Mouse (Mus musculus): Measurements from ENCODE around the gene Tdg. TPM values are rescaled to one million over a fixed set of nuclear protein-coding genes. Genes with fewer than 3 reads are reported as not detected.
A peak's percentile ranks its signal among the peaks of the same experiment; 100 is the strongest.
"Not testable (repeated sequence)": the region's sequence is repeated elsewhere in the genome, so short reads cannot be mapped to it uniquely, and the experiment has no call there.

Gene Tdg
- 45.7 and 46.5 TPM in 2 replicates for polyA plus RNA-seq (2015; fragmentation: Nextera tagmentation; extraction: Ambion mirVana)

- peak within 1 kb of the TSS; percentile 91 for H3K27ac ChIP-seq (ENCODE audit: low read length)
- ATAC-seq = peak; percentile 99
- not testable (repeated sequence) for H3K36me3 ChIP-seq (ENCODE audit: insufficient read depth, low read length); H3K4me1 ChIP-seq (ENCODE audit: insufficient read depth, low read depth, low read length); H3K27me3 ChIP-seq (replicated peaks; ENCODE audit: insufficient read depth, low read length); H3K9me3 ChIP-seq (ENCODE audit: low read length)
- 0% methylated on average over 37 of the region's 78 CpGs for WGBS
- peak within 1 kb of the TSS; percentile 79 for H3K4me2 ChIP-seq (replicated peaks; ENCODE audit: low read depth, low read length)
- H3K9ac ChIP-seq (replicated peaks; ENCODE audit: low read depth) = peak within 1 kb of the TSS; percentile 61
- peak; percentile 97 for DNase-seq (ENCODE audit: low spot score)
- peak within 1 kb of the TSS; percentile 65 for H3K4me3 ChIP-seq (ENCODE audit: low read depth, low read length)
Observed at GRCm38 (mm10) chr10:82629586-82630255, at the start of gene Tdg. Tdg (plus strand) TSS chr10:82629828.

GRCm38 (mm10) chr10:82589673-82590072, 40.0 kb upstream of the Tdg start:
- H3K4me3 ChIP-seq (ENCODE audit: low read depth, low read length); H3K27ac ChIP-seq (ENCODE audit: low read length); H3K4me2 ChIP-seq (replicated peaks; ENCODE audit: low read depth, low read length); ATAC-seq; H3K9ac ChIP-seq (replicated peaks; ENCODE audit: low read depth); H3K9me3 ChIP-seq (ENCODE audit: low read length); H3K36me3 ChIP-seq (ENCODE audit: insufficient read depth, low read length); H3K27me3 ChIP-seq (replicated peaks; ENCODE audit: insufficient read depth, low read length); H3K4me1 ChIP-seq (ENCODE audit: insufficient read depth, low read depth, low read length); DNase-seq (ENCODE audit: low spot score): not testable (repeated sequence)
- 81% methylated on average over 9 of the region's 9 CpGs for WGBS

- not testable (repeated sequence) for ATAC-seq; H3K27ac ChIP-seq (ENCODE audit: low read length); H3K27me3 ChIP-seq (replicated peaks; ENCODE audit: insufficient read depth, low read length); H3K9ac ChIP-seq (replicated peaks; ENCODE audit: low read depth); H3K9me3 ChIP-seq (ENCODE audit: low read length); H3K36me3 ChIP-seq (ENCODE audit: insufficient read depth, low read length); DNase-seq (ENCODE audit: low spot score); H3K4me1 ChIP-seq (ENCODE audit: insufficient read depth, low read depth, low read length); H3K4me3 ChIP-seq (ENCODE audit: low read depth, low read length); H3K4me2 ChIP-seq (replicated peaks; ENCODE audit: low read depth, low read length)
- WGBS = 60% methylated on average over 4 of the region's 4 CpGs
Observed at GRCm38 (mm10) chr10:82594421-82594820, 35.2 kb upstream of the Tdg start.

- Histone ChIP-seq H3K27ac (ENCODE audit: low read length) (no peak overlapping the region), H3K36me3 (ENCODE audit: insufficient read depth, low read length) (no peaks in the 10 kb centered on the region), H3K9ac (replicated peaks; ENCODE audit: low read depth) (peak overlapping the region; percentile 46), H3K27me3 (replicated peaks; ENCODE audit: insufficient read depth, low read length) (no peaks in the 10 kb centered on the region), H3K4me3 (ENCODE audit: low read depth, low read length) (peak overlapping the region; percentile 62), H3K4me2 (replicated peaks; ENCODE audit: low read depth, low read length) (peak overlapping the region; percentile 63), H3K4me1 (ENCODE audit: insufficient read depth, low read depth, low read length) (no peaks in the 10 kb centered on the region), H3K9me3 (ENCODE audit: low read length) (no peaks in the 10 kb centered on the region)
- ATAC-seq (no peak), DNase-seq (ENCODE audit: low spot score) (no peak)
- 18% methylated on average over 9 of the region's 9 CpGs for WGBS
- TF ChIP-seq EP300 (IDR thresholded peaks at IDR 0.05) (no peak), CTCF (IDR thresholded peaks at IDR 0.05) (no peak)
Observed at GRCm38 (mm10) chr10:82622235-82622634, 7.4 kb upstream of the Tdg start.

GRCm38 (mm10) chr10:82622671-82623552, 6.7 kb upstream of the Tdg start, which contains the start of gene 1190007I07Rik:
1190007I07Rik (minus strand) TSS chr10:82623228.
- ATAC-seq = peak; percentile 94

GRCm38 (mm10) chr10:82623553-82623932, 6.1 kb upstream of the Tdg start:
- 0 out of 2 replicates have a peak, but pooled peaks have one; percentile 6 for ATAC-seq
- 2% methylated on average over 2 of the region's 2 CpGs for WGBS

More at GRCm38 (mm10) chr10:82622671-82623552, 6.7 kb upstream of the Tdg start, which contains the start of gene 1190007I07Rik:
- Histone ChIP-seq H3K4me1 (ENCODE audit: insufficient read depth, low read depth, low read length) (no peaks in the 10 kb centered on the region), H3K4me2 (replicated peaks; ENCODE audit: low read depth, low read length) (peak within 1 kb of the TSS; percentile 63), H3K27me3 (replicated peaks; ENCODE audit: insufficient read depth, low read length) (no peaks in the 10 kb centered on the region), H3K27ac (ENCODE audit: low read length) (peak within 1 kb of the TSS; percentile 39), H3K9ac (replicated peaks; ENCODE audit: low read depth) (peak within 1 kb of the TSS; percentile 46), H3K4me3 (ENCODE audit: low read depth, low read length) (peak within 1 kb of the TSS; percentile 62), H3K36me3 (ENCODE audit: insufficient read depth, low read length) (no peaks in the 10 kb centered on the region), H3K9me3 (ENCODE audit: low read length) (no peaks in the 10 kb centered on the region)
- peak; percentile 93 for DNase-seq (ENCODE audit: low spot score)
- 1% methylated on average over 45 of the region's 61 CpGs for WGBS
- TF ChIP-seq EP300 (IDR thresholded peaks at IDR 0.05) = no peak; the same call in 1 of the 2 replicates
- peak; percentile 49 for TF ChIP-seq CTCF (IDR thresholded peaks at IDR 0.05)

More at GRCm38 (mm10) chr10:82623553-82623932, 6.1 kb upstream of the Tdg start:
- peak overlapping the region; percentile 63 for H3K4me2 ChIP-seq (replicated peaks; ENCODE audit: low read depth, low read length)
- peak overlapping the region; percentile 46; the same call in 1 of the 2 replicates for H3K9ac ChIP-seq (replicated peaks; ENCODE audit: low read depth)
- DNase-seq (ENCODE audit: low spot score); H3K9me3 ChIP-seq (ENCODE audit: low read length); H3K36me3 ChIP-seq (ENCODE audit: insufficient read depth, low read length); H3K27me3 ChIP-seq (replicated peaks; ENCODE audit: insufficient read depth, low read length); H3K4me1 ChIP-seq (ENCODE audit: insufficient read depth, low read depth, low read length): not testable (repeated sequence)
- peak overlapping the region; percentile 39; the same call in 1 of the 2 replicates for H3K27ac ChIP-seq (ENCODE audit: low read length)
- peak overlapping the region; percentile 62 for H3K4me3 ChIP-seq (ENCODE audit: low read depth, low read length)

Data from lung, postnatal 0 days (tissue).